8 mouse cellular contexts compared by ENCODE assay signal in the genomic region with DNA sequence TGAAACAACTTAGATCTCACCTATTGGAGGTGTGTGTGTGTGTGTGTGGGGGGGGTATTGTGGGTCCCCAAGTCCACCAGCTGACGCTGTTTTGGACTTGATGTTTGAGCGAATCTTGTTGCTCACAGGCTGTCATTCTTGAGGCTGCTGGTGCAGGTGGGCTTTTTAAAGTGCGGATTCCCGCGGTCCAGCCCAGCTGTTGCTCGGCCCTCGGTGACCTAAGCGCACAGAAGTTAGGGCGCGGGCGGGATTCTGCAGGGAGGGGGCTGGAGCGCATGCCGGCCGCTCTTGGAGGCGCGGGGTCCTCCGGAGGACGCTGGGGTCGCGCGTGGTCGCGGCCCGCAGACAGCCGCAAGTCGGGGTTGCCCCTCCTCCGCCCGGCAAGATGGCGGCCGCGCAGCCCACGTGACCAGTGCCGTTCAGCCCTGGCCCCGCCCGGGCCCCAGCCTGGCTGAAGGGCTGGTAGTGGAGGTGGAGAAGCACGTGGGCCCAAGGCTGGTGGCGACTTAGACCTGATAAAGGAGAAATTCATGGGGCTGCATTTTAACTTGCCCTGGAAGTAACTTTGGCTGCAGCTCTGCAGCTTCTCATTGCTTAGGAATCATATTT. TPM values are rescaled to one million over a fixed set of nuclear protein-coding genes. Genes with fewer than 3 reads are reported as not detected.
A peak's percentile ranks its signal among the peaks of the same experiment; 100 is the strongest.
DNase-seq lines count a peak whose midpoint lies in the region; ATAC-seq and TF ChIP-seq lines count a peak whose summit lies in the region.

No protein-coding gene starts in this region.

- H3K9ac ChIP-seq in embryonic facial prominence, embryonic 13.5 days = peak overlapping the region; percentile 83
- H3K9ac ChIP-seq in limb, embryonic 14.5 days (ENCODE audit: low read depth, low read length, severe bottlenecking) = peak overlapping the region; percentile 67
- H3K9ac ChIP-seq in midbrain, embryonic 16.5 days (ENCODE audit: low read depth, low read length) = peak overlapping the region; percentile 66

- TF ChIP-seq POLR2A in limb, embryonic 14.5 days (IDR thresholded peaks at IDR 0.05; ENCODE audit: borderline replicate concordance, extremely low read depth, insufficient read depth, insufficient read length) = 0 out of 2 replicates have a peak, but pooled peaks have one; percentile 12
- TF ChIP-seq POLR2A in spleen, adult 2 months (IDR thresholded peaks at IDR 0.05; ENCODE audit: low read depth, low read length) = no peak

- peaks cover 27% of the 10 kb centered on the region for H3K4me1 ChIP-seq in embryonic facial prominence, embryonic 13.5 days
- H3K4me1 ChIP-seq in limb, embryonic 14.5 days (ENCODE audit: control insufficient read depth, insufficient read depth, low read length) = peaks cover 29% of the 10 kb centered on the region
- peaks cover 23% of the 10 kb centered on the region for H3K4me1 ChIP-seq in midbrain, embryonic 16.5 days (ENCODE audit: control insufficient read depth, insufficient read depth, low read length)
- H3K4me1 ChIP-seq in spleen, adult 2 months (ENCODE audit: control insufficient read depth, insufficient read depth, insufficient read length) = peaks cover 14% of the 10 kb centered on the region

- peak overlapping the region; percentile 99 for H3K4me2 ChIP-seq in embryonic facial prominence, embryonic 13.5 days
- peak overlapping the region; percentile 99 for H3K4me2 ChIP-seq in limb, embryonic 14.5 days (replicated peaks; ENCODE audit: low read depth, low read length, severe bottlenecking)
- peak overlapping the region; percentile 98 for H3K4me2 ChIP-seq in midbrain, embryonic 16.5 days (ENCODE audit: low read length)

- peak overlapping the region; percentile 83 for H3K4me3 ChIP-seq in embryonic facial prominence, embryonic 13.5 days
- peak overlapping the region; percentile 73 for H3K4me3 ChIP-seq in limb, embryonic 14.5 days (replicated peaks; ENCODE audit: low read length)
- peak overlapping the region; percentile 61 for H3K4me3 ChIP-seq in midbrain, embryonic 16.5 days (ENCODE audit: low read depth, low read length)
- H3K4me3 ChIP-seq in spleen, adult 2 months (ENCODE audit: extremely low read depth, insufficient read depth, insufficient read length) = peak overlapping the region; percentile 88

- peak overlapping the region; percentile 44; the same call in 1 of the 2 replicates for H3K27ac ChIP-seq in embryonic facial prominence, embryonic 13.5 days
- H3K27ac ChIP-seq in limb, embryonic 14.5 days (replicated peaks; ENCODE audit: low read depth, low read length) = no peak overlapping the region
- peak overlapping the region; percentile 70 for H3K27ac ChIP-seq in midbrain, embryonic 16.5 days (ENCODE audit: low read length)
- H3K27ac ChIP-seq in spleen, adult 2 months (ENCODE audit: insufficient read depth, low read length) = peak overlapping the region; percentile 44

- no peaks in the 10 kb centered on the region for H3K9me3 ChIP-seq in embryonic facial prominence, embryonic 13.5 days
- H3K9me3 ChIP-seq in limb, embryonic 14.5 days (ENCODE audit: control insufficient read depth, low read length) = no peaks in the 10 kb centered on the region
- H3K9me3 ChIP-seq in midbrain, embryonic 16.5 days (replicated peaks; ENCODE audit: control insufficient read depth, low read length, poor library complexity, severe bottlenecking) = no peaks in the 10 kb centered on the region

- no peaks in the 10 kb centered on the region for H3K27me3 ChIP-seq in embryonic facial prominence, embryonic 13.5 days
- H3K27me3 ChIP-seq in limb, embryonic 14.5 days (ENCODE audit: control insufficient read depth, insufficient read depth, low read length) = no peaks in the 10 kb centered on the region
- H3K27me3 ChIP-seq in midbrain, embryonic 16.5 days (ENCODE audit: control insufficient read depth, insufficient read depth, low read depth, low read length) = no peaks in the 10 kb centered on the region
- H3K27me3 ChIP-seq in spleen, adult 2 months (ENCODE audit: control insufficient read depth, insufficient read depth, low read length) = no peaks in the 10 kb centered on the region

- WGBS in embryonic facial prominence, embryonic 13.5 days = under 1% methylated on average over 32 of the region's 37 CpGs
- under 1% methylated on average over 20 of the region's 37 CpGs for WGBS in limb, embryonic 14.5 days
- WGBS in midbrain, embryonic 16.5 days = under 1% methylated on average over 36 of the region's 37 CpGs
- 2% methylated on average over 37 of the region's 37 CpGs for WGBS in spleen, adult 2 months

- no peak for TF ChIP-seq CTCF in spleen, adult 2 months (IDR thresholded peaks at IDR 0.05; ENCODE audit: extremely low read depth, insufficient read depth, insufficient read length, insufficient replicate concordance)

- DNase-seq in 3T3-L1 (ENCODE audit: low read depth, low spot score) = peak; percentile 86
- peak; percentile 93 to 96 for DNase-seq in adrenal gland, postnatal 36 days
- DNase-seq in heart, adult 8-10 months (ENCODE audit: low spot score) = peak; percentile 82
- DNase-seq in kidney, adult 9 months = peak; percentile 90
- DNase-seq in limb, embryonic 14.5 days (ENCODE audit: low spot score) = peak; percentile 75
- peak; percentile 59 to 88 for DNase-seq in spleen, adult 2 months (ENCODE audit: low read depth in 1 of 2, low spot score in 2 of 2)

- ATAC-seq in embryonic facial prominence, embryonic 13.5 days (ENCODE audit: insufficient number of reproducible peaks, insufficient read depth, low FRiP score, low TSS enrichment, low read depth) = peak; percentile 69
- ATAC-seq in limb, embryonic 14.5 days (ENCODE audit: low FRiP score, low read depth) = peak; percentile 70
- peak; percentile 57 for ATAC-seq in midbrain, embryonic 16.5 days

- H3K36me3 ChIP-seq in embryonic facial prominence, embryonic 13.5 days = no peaks in the 10 kb centered on the region
- H3K36me3 ChIP-seq in limb, embryonic 14.5 days (ENCODE audit: control insufficient read depth, insufficient read depth, low read length) = no peaks in the 10 kb centered on the region
- H3K36me3 ChIP-seq in midbrain, embryonic 16.5 days (ENCODE audit: control insufficient read depth, insufficient read depth, low read length) = no peaks in the 10 kb centered on the region
- no peaks in the 10 kb centered on the region for H3K36me3 ChIP-seq in spleen, adult 2 months (ENCODE audit: control insufficient read depth, insufficient read depth, low read length)

RNA-seq across cellular contexts. Expression of a gene that starts 3.5 kb away (rescaled TPM):
- total RNA-seq in adrenal gland, postnatal 36 days (2021) = 10 to 100 TPM; 15.6 to 17.8 TPM
- polyA plus RNA-seq in embryonic facial prominence, embryonic 13.5 days (2015; fragmentation: Nextera tagmentation; extraction: Ambion mirVana) = 2.4 and 2.5 TPM in 2 replicates
- total RNA-seq in heart, adult 8-10 months (2022) = 10 to 100 TPM in 1 of 4 experiments, 1 to 10 TPM in 3; 7.9 to 10.5 (median 10.0) TPM
- 12.1 and 15.0 TPM in 2 replicates for polyA plus RNA-seq in limb, embryonic 14.5 days (2012; rRNA removed)
- polyA plus RNA-seq in limb, embryonic 14.5 days (2014; fragmentation: Nextera tagmentation; extraction: Ambion mirVana) = 2.8 TPM in 2 replicates
- 2.7 and 3.4 TPM in 2 replicates for polyA plus RNA-seq in midbrain, embryonic 16.5 days (2015; fragmentation: Nextera tagmentation; extraction: Ambion mirVana)
- polyA plus RNA-seq in spleen, adult 2 months (2012; rRNA removed) = 16.9 and 20.0 TPM in 2 replicates
